Mouse (Mus musculus) spleen, adult 2 months (tissue): ENCODE data around the gene Adamts10. TPM values are rescaled to one million over a fixed set of nuclear protein-coding genes. Genes with fewer than 3 reads are reported as not detected.

Source experiments
- DNase-seq, 2 experiments: peaks; one replicate each; pipeline versions ENCODE4 v3.0.0 to v3.0.0-alpha.2; 2012 to 2021; ENCODE audit warnings: low spot score in 2 of 2, low read depth in 1 of 2
- H3K27ac ChIP-seq: fragments of 200-500 bp; 2 replicates; pipeline ENCODE4 v1.5.1; 2012; ENCODE audit warnings: low read length, inconsistent platforms; ENCODE audit not compliant: insufficient read depth
- H3K27me3 ChIP-seq: fragments of 200-500 bp; 2 replicates; pipeline ENCODE4 v1.6.1; 2012; ENCODE audit warnings: mild to moderate bottlenecking, moderate library complexity, low read length, inconsistent platforms; ENCODE audit not compliant: control insufficient read depth, insufficient read depth
- H3K36me3 ChIP-seq: fragments of 200-500 bp; 2 replicates; pipeline ENCODE4 v1.6.1; 2012; ENCODE audit warnings: mild to moderate bottlenecking, low read length, inconsistent platforms; ENCODE audit not compliant: control insufficient read depth, insufficient read depth
- H3K4me1 ChIP-seq: fragments of 200-500 bp; 2 replicates; pipeline ENCODE4 v1.6.1; 2011; ENCODE audit warnings: inconsistent platforms; ENCODE audit not compliant: control insufficient read depth, insufficient read depth, insufficient read length
- H3K4me3 ChIP-seq: fragments of 200-500 bp; 2 replicates; pipeline ENCODE4 v1.5.1; 2011; ENCODE audit warnings: mild to moderate bottlenecking, inconsistent platforms; ENCODE audit not compliant: insufficient read depth, insufficient read length; ENCODE audit errors: extremely low read depth
- CTCF ChIP-seq: fragments of 200-500 bp; IDR thresholded peaks from 2 replicates; pipeline ENCODE4 v1.5.1; 2011; ENCODE audit warnings: mild to moderate bottlenecking, inconsistent platforms; ENCODE audit not compliant: insufficient read depth, insufficient read length, insufficient replicate concordance; ENCODE audit errors: extremely low read depth
- POLR2A ChIP-seq: fragments of 200-500 bp; IDR thresholded peaks from 2 replicates; pipeline ENCODE4 v1.6.1; 2011; ENCODE audit warnings: low read depth, low read length, inconsistent platforms
- WGBS: fragments of 180-500 bp; shearing (Covaris S2); methylation state at CpG from one replicate; pipeline ENCODE4 v1.1.7; 2018; 5-methylcytosine and 5-hydroxymethylcytosine counted together
- polyA plus RNA-seq: library from polyadenylated mRNA; depleted of rRNA; stranded (reverse); fragments of >200 nt; gene quantifications from 2 replicates; pipeline ENCODE4 v1.2.3, GENCODE M21; 2012; rRNA removed

The Adamts10 gene
- 97.2 and 110 TPM in 2 replicates for polyA plus RNA-seq

- Histone ChIP-seq H3K27me3 (no peaks in the 10 kb centered on the region), H3K36me3 (peaks cover 5% of the 10 kb centered on the region), H3K4me1 (peaks cover 6% of the 10 kb centered on the region; the same call in 1 of the 2 replicates), H3K4me3 (peak within 1 kb of the TSS; percentile 95), H3K27ac (peak within 1 kb of the TSS; percentile 78)
- peak; percentile 49 to 80 for DNase-seq
- under 1% methylated on average over 44 of the region's 44 CpGs for WGBS
- TF ChIP-seq POLR2A (peak; percentile 13; the same call in 1 of the 2 replicates), CTCF (no peak)
Measured at GRCm38 (mm10) chr17:33523918-33524755, at the start of gene Adamts10. Adamts10 (plus strand) TSS chr17:33524204.

GRCm38 (mm10) chr17:33484020-33484419, 40.0 kb upstream of the Adamts10 start:
- DNase-seq: peak; percentile 29 to 44
- no peaks in the 10 kb centered on the region for H3K36me3 ChIP-seq
- H3K4me1 ChIP-seq: peaks cover 8% of the 10 kb centered on the region; the same call in 1 of the 2 replicates
- H3K27me3 ChIP-seq: no peaks in the 10 kb centered on the region
- H3K27ac ChIP-seq: no peak overlapping the region
- TF ChIP-seq CTCF: no peak
- TF ChIP-seq POLR2A: no peak
- WGBS: 6% methylated on average over 6 of the region's 6 CpGs
- no peak overlapping the region for H3K4me3 ChIP-seq

DNA sequence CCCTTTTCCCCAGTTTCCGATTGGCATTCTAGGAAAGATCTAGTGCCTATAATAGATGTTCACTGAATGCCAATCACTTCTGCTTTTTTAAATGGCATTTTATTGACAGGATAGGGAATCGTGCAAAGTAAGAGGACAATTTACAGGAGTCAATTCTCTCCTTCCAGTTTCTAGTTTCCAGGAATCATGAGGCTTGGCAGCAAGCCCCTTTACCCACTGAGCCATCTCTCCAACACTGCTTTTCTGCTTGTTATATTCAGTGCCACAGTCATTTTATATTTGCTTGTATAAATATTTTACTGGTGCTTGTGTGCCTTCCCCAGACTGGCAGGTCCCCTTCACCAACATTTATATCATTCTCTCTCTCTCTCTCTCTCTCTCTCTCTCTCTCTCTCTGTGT, 36.8 kb upstream of the Adamts10 start:
- no peak overlapping the region for H3K4me3 ChIP-seq
- H3K36me3 ChIP-seq: no peaks in the 10 kb centered on the region
- H3K4me1 ChIP-seq: peaks cover 8% of the 10 kb centered on the region; the same call in 1 of the 2 replicates
- TF ChIP-seq POLR2A (no peak), CTCF (no peak)
- 79% methylated on average over 2 of the region's 2 CpGs for WGBS
- no peak overlapping the region for H3K27ac ChIP-seq
- no peak for DNase-seq
- no peaks in the 10 kb centered on the region for H3K27me3 ChIP-seq

GRCm38 (mm10) chr17:33487652-33488051, 36.4 kb upstream of the Adamts10 start:
- 93% methylated on average over 1 of the region's 1 CpGs for WGBS
- H3K4me3 ChIP-seq: no peak overlapping the region
- H3K36me3 ChIP-seq: no peaks in the 10 kb centered on the region
- H3K27me3 ChIP-seq: no peaks in the 10 kb centered on the region
- TF ChIP-seq CTCF: no peak
- no peak for TF ChIP-seq POLR2A
- H3K27ac ChIP-seq: no peak overlapping the region
- H3K4me1 ChIP-seq: peaks cover 8% of the 10 kb centered on the region; the same call in 1 of the 2 replicates
- DNase-seq: no peak

- 92% methylated on average over 2 of the region's 2 CpGs for WGBS
- TF ChIP-seq POLR2A: no peak
- no peak for TF ChIP-seq CTCF
Measured at GRCm38 (mm10) chr17:33491371-33491770, 32.6 kb upstream of the Adamts10 start.

GRCm38 (mm10) chr17:33493065-33493464, 30.9 kb upstream of the Adamts10 start:
- Histone ChIP-seq H3K27me3 (no peaks in the 10 kb centered on the region), H3K36me3 (no peaks in the 10 kb centered on the region), H3K27ac (no peak overlapping the region), H3K4me1 (no peaks in the 10 kb centered on the region), H3K4me3 (no peak overlapping the region)
- peak; percentile 64; the same call in 1 of the 2 replicates for TF ChIP-seq CTCF
- no peak for TF ChIP-seq POLR2A
- WGBS: 70% methylated on average over 6 of the region's 6 CpGs
- DNase-seq: peak; percentile 25 to 38

More at GRCm38 (mm10) chr17:33491371-33491770, 32.6 kb upstream of the Adamts10 start:
- Histone ChIP-seq H3K27ac (no peak overlapping the region), H3K27me3 (no peaks in the 10 kb centered on the region), H3K4me3 (no peak overlapping the region), H3K4me1 (no peaks in the 10 kb centered on the region), H3K36me3 (no peaks in the 10 kb centered on the region)
- DNase-seq: no peak

GRCm38 (mm10) chr17:33494586-33494985, 29.4 kb upstream of the Adamts10 start:
- no peak for DNase-seq
- no peak overlapping the region for H3K4me3 ChIP-seq

More at GRCm38 (mm10) chr17:33494586-33494985, 29.4 kb upstream of the Adamts10 start:
- Histone ChIP-seq H3K4me1 (no peaks in the 10 kb centered on the region), H3K27ac (no peak overlapping the region), H3K27me3 (no peaks in the 10 kb centered on the region), H3K36me3 (no peaks in the 10 kb centered on the region)
- TF ChIP-seq CTCF (no peak), POLR2A (no peak)
